Mouse (Mus musculus) telencephalon, adult 2 months (tissue): ENCODE measurements at regions not wholly inside any gene's neighbourhood (a gene's known extent, or its start where the extent isn't known, plus 50 kb on each side); places are given as distances from the start of the nearest gene placed in this dataset.

Experiments used
- DNase-seq: peaks from one replicate; pipeline ENCODE4 v3.0.0-alpha.2; 2011; ENCODE audit warnings: low read depth, low spot score

DNA sequence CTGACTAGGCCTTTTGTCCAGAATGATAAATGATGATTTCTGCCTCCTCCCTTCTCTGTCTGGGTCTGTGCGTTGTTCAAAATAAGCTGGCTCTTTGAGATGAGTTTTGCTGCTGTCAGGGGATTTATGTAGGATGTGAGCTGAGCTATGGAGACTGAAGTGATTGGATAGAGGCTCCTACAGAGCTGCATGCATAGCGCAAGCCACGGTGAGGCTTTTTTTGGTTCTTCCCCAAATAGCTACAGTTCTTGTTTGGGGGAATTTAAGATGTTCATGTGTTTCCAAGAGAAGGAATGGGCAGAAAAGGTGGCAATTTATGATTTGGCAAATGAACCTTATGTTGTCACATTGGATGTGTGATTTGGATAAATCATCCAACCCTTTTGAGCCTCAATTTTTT, 170.8 kb upstream of the H2al1n start:
- peak; percentile 72 for DNase-seq

DNA sequence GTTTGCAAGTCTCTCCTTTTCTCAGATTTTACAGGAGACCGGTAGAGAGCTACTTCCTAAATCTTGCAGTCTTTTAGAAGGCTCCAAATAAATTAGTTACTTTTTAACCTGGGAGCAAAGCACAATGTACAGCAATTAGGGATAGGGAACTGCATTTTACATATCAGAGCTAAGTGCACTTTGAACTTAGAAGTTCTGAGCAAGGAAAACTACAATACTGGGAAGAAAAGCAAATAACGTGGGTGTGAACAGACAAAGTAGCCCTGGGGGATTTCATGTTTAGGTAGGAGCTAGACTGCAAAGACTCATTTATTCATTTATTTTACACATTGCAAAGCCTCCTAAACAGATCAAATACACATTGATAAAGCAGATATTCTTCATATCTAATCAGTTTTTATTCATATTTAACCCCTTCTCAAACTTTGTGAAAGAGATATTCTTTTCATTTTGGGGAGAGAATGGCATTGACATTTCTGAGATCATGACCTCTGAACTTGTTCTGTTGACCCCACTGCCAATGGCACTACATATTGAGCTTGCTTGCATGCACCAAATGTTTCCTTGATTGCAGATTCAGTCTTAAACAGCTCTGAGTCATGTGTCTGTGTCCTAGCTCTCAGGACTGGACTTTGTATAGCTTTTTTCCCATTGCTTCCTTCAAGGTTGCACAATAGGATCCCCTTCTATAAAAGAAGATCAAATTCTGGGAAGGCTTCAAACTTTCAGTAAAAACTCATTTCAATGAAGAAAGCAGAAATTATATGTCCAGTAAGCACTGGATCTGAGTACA, 146.8 kb upstream of the Cask start:
- no peak for DNase-seq

DNA sequence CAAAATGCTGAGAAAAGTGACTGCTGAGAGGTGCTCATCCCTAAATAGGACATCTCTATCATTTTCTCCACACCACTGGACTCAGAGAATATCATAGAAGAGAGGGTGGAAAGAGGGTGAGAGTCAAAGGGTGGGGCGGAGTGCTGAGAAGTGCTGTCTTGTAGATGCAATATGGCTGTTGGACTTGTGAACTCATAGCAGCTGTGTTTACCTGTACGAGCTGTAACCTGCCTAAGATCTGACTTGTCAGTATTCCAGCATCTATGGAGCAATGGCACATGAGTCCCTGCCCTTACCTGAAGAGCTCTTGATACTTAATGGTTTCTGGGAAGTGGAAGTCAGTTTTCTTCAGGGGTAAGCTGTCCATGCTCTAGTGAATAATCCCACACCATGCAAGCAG, 127.8 kb upstream of the Cask start:
- DNase-seq, result no peak
